Mouse (Mus musculus) ES-Bruce4 (cell line): ENCODE data around the gene Kansl2. TPM values are rescaled to one million over a fixed set of nuclear protein-coding genes. Genes with fewer than 3 reads are reported as not detected.

Experiments
- H3K27ac ChIP-seq: 2 replicates; pipeline ENCODE4 v1.5.1; 2012; ENCODE audit warnings: low read length, inconsistent platforms; ENCODE audit not compliant: insufficient read depth
- H3K27me3 ChIP-seq: 2 replicates; pipeline ENCODE4 v1.6.1; 2012; ENCODE audit warnings: mild to moderate bottlenecking, low read length, inconsistent platforms; ENCODE audit not compliant: control insufficient read depth, poor library complexity, insufficient read depth, severe bottlenecking
- H3K36me3 ChIP-seq: 2 replicates; pipeline ENCODE4 v1.6.1; 2012; ENCODE audit warnings: inconsistent platforms, mild to moderate bottlenecking, low read length, moderate library complexity; ENCODE audit not compliant: control insufficient read depth, poor library complexity, insufficient read depth, severe bottlenecking
- H3K4me1 ChIP-seq: one replicate; pipeline ENCODE4 v1.8.1; 2011; ENCODE audit warnings: low read length; ENCODE audit not compliant: control insufficient read depth, insufficient read depth
- H3K4me3 ChIP-seq: 2 replicates; pipeline ENCODE4 v1.5.1; 2011; ENCODE audit warnings: low read depth, mild to moderate bottlenecking, low read length
- H3K9ac ChIP-seq: 2 replicates; pipeline ENCODE4 v1.6.1; 2012; ENCODE audit warnings: low read depth, mild to moderate bottlenecking, inconsistent platforms; ENCODE audit not compliant: poor library complexity, severe bottlenecking
- H3K9me3 ChIP-seq: replicated peaks from 2 replicates; pipeline ENCODE4 v1.6.1; 2012; ENCODE audit warnings: mild to moderate bottlenecking, low read length, inconsistent platforms; ENCODE audit not compliant: control insufficient read depth, poor library complexity, insufficient read depth, severe bottlenecking
- CTCF ChIP-seq: IDR thresholded peaks from one replicate; pipeline ENCODE4 v1.8.1; 2011; ENCODE audit warnings: low read depth, low read length
- EP300 ChIP-seq: IDR thresholded peaks from 2 replicates; pipeline ENCODE4 v1.6.1; 2011; ENCODE audit warnings: low read depth, low read length; ENCODE audit not compliant: insufficient read depth
- POLR2A ChIP-seq: IDR thresholded peaks from one replicate; pipeline ENCODE4 v1.8.1; 2011; ENCODE audit warnings: low read length; ENCODE audit not compliant: insufficient read depth
- polyA plus RNA-seq: library from polyadenylated mRNA; stranded (reverse); fragments of >200 nt; gene quantifications from 2 replicates; pipeline ENCODE4 v1.2.4, GENCODE M21; 2011; ENCODE audit warnings: low read depth; ENCODE audit not compliant: missing spikeins, insufficient read depth, insufficient read length

Gene Kansl2
- polyA plus RNA-seq, 1 experiment = 116 TPM

- H3K9me3 ChIP-seq = no peaks in the 10 kb centered on the region
- no peak within 1 kb of the TSS for H3K9ac ChIP-seq
- no peak within 1 kb of the TSS for H3K27ac ChIP-seq
- no peaks in the 10 kb centered on the region for H3K4me1 ChIP-seq
- no peaks in the 10 kb centered on the region for H3K27me3 ChIP-seq
- H3K36me3 ChIP-seq = no peaks in the 10 kb centered on the region
- TF ChIP-seq POLR2A (no peak), EP300 (no peak), CTCF (no peak)
- H3K4me3 ChIP-seq = no peak within 1 kb of the TSS
Observed at GRCm38 (mm10) chr15:98492102-98492501, 42.0 kb downstream of the Kansl2 start, which contains the start of gene Olfr279. TSS of gene Olfr279 (plus strand) at chr15:98492402.

GRCm38 (mm10) chr15:98491332-98491731 lies 42.7 kb downstream of the Kansl2 start:
- Histone ChIP-seq H3K9me3 (no peaks in the 10 kb centered on the region), H3K36me3 (no peaks in the 10 kb centered on the region), H3K9ac (no peak overlapping the region), H3K4me1 (no peaks in the 10 kb centered on the region), H3K27me3 (no peaks in the 10 kb centered on the region), H3K4me3 (no peak overlapping the region), H3K27ac (no peak overlapping the region)
- TF ChIP-seq EP300 = no peak
- no peak for TF ChIP-seq CTCF
- TF ChIP-seq POLR2A = no peak

GRCm38 (mm10) chr15:98486433-98487021 lies 47.5 kb downstream of the Kansl2 start:
- no peaks in the 10 kb centered on the region for H3K36me3 ChIP-seq
- H3K9ac ChIP-seq = no peak overlapping the region
- H3K9me3 ChIP-seq = no peaks in the 10 kb centered on the region
- no peak for TF ChIP-seq EP300
- no peak for TF ChIP-seq CTCF
- TF ChIP-seq POLR2A = no peak
- no peak overlapping the region for H3K27ac ChIP-seq
- no peak overlapping the region for H3K4me3 ChIP-seq
- H3K4me1 ChIP-seq = no peaks in the 10 kb centered on the region
- H3K27me3 ChIP-seq = no peaks in the 10 kb centered on the region

- no peak for TF ChIP-seq POLR2A
- no peak for TF ChIP-seq EP300
- TF ChIP-seq CTCF = no peak
- Histone ChIP-seq H3K4me1 (no peaks in the 10 kb centered on the region), H3K27me3 (no peaks in the 10 kb centered on the region), H3K9me3 (no peaks in the 10 kb centered on the region), H3K36me3 (no peaks in the 10 kb centered on the region), H3K4me3 (no peak overlapping the region), H3K9ac (no peak overlapping the region), H3K27ac (no peak overlapping the region)
Observed at GRCm38 (mm10) chr15:98483907-98484886, 49.9 kb downstream of the Kansl2 start.

- Histone ChIP-seq H3K4me3 (no peak within 1 kb of the TSS), H3K4me1 (no peaks in the 10 kb centered on the region), H3K9me3 (no peaks in the 10 kb centered on the region), H3K27ac (no peak within 1 kb of the TSS), H3K27me3 (no peaks in the 10 kb centered on the region), H3K36me3 (no peaks in the 10 kb centered on the region), H3K9ac (no peak within 1 kb of the TSS)
- TF ChIP-seq POLR2A (no peak), EP300 (no peak), CTCF (no peak)
Observed at GRCm38 (mm10) chr15:98482701-98483100, 51.4 kb downstream of the Kansl2 start, which contains the start of gene Lalba. TSS of gene Lalba (minus strand) at chr15:98482721.
